Comparison of ENCODE assay signal across 28 mouse cellular contexts in the genomic region with DNA sequence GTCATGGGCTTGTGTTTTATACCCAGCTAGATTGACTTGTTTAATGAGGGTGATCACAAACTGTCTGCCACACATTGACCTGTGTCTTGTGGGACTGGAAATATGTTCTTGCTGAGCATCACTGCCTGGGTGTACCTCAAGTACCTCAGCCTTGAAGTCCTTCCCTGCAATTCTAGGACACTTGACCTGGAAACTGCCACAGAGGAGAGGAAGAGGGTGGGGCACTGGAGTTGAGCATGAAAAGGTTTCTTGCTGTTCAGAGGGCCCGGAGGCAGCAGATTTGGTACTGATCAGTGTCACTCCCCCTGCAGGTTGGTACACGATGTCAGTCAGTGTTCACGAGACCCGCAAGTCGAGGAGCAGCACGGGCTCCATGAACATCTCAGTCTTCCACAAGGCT. TPM values are rescaled to one million over a fixed set of nuclear protein-coding genes. Genes with fewer than 3 reads are reported as not detected.
DNase-seq lines count a peak whose midpoint lies in the region; ATAC-seq and TF ChIP-seq lines count a peak whose summit lies in the region.
"Had no signal": no experiment of that assay in that cellular context is flagged by ENCODE, and none has a peak within 500 bp of the region (broad histone marks: within the 10 kb centered on the region; RNA-seq: fewer than 3 reads in every experiment).

No protein-coding gene starts in this region.

- H3K36me3 ChIP-seq in liver, embryonic 15.5 days (replicated peaks): peaks cover 68% of the 10 kb centered on the region
- peaks cover 48% of the 10 kb centered on the region for H3K36me3 ChIP-seq in liver, postnatal 0 days (replicated peaks; ENCODE audit: insufficient read depth, low read length)

- H3K9ac ChIP-seq in liver, embryonic 15.5 days: no peak overlapping the region
- H3K9ac ChIP-seq in liver, postnatal 0 days (replicated peaks): no peak overlapping the region
- H3K9ac ChIP-seq: embryonic facial prominence, embryonic 12.5 days; embryonic facial prominence, embryonic 15.5 days; forebrain, postnatal 0 days; heart, embryonic 12.5 days; heart, embryonic 15.5 days; hindbrain, embryonic 13.5 days had no signal

- H3K4me3 ChIP-seq in liver, embryonic 15.5 days (replicated peaks): no peak overlapping the region
- H3K4me3 ChIP-seq in liver, postnatal 0 days (ENCODE audit: low read depth, low read length): no peak overlapping the region
- H3K4me3 ChIP-seq: embryonic facial prominence, embryonic 12.5 days; embryonic facial prominence, embryonic 15.5 days; gastrocnemius, adult 2 months; heart, embryonic 12.5 days; heart, embryonic 15.5 days; hindbrain, embryonic 10.5 days; hindbrain, embryonic 13.5 days had no signal

- H3K27ac ChIP-seq in liver, embryonic 15.5 days (replicated peaks): peak overlapping the region; percentile 78; the same call in 1 of the 2 replicates
- no peak overlapping the region for H3K27ac ChIP-seq in liver, postnatal 0 days (ENCODE audit: low read depth)
- H3K27ac ChIP-seq: embryonic facial prominence, embryonic 12.5 days; embryonic facial prominence, embryonic 15.5 days; gastrocnemius, adult 2 months; heart, embryonic 15.5 days; hindbrain, embryonic 10.5 days; hindbrain, embryonic 13.5 days had no signal

- no peak overlapping the region for H3K4me2 ChIP-seq in liver, embryonic 15.5 days
- H3K4me2 ChIP-seq in liver, postnatal 0 days (ENCODE audit: low read depth, low read length): no peak overlapping the region
- H3K4me2 ChIP-seq: embryonic facial prominence, embryonic 12.5 days; embryonic facial prominence, embryonic 15.5 days; heart, embryonic 12.5 days; heart, embryonic 15.5 days; hindbrain, embryonic 13.5 days had no signal

- no peak for DNase-seq in liver, postnatal 0 days
- peak; percentile 20 for DNase-seq in lung, postnatal 10 days
- no peak for DNase-seq in lung, postnatal 14 days
- peak; percentile 57 for DNase-seq in lung, postnatal 25 days (ENCODE audit: low spot score)
- DNase-seq in urinary bladder, postnatal 36 days (ENCODE audit: low spot score in 2 of 2): no peak
- DNase-seq: adrenal gland, adult 8-10 months; adrenal gland, postnatal 25 days; B cell, adult 2 months; cerebellum, adult 18-20 months; cerebellum, adult 9-10 months; cerebellum, postnatal 25 days; forebrain, postnatal 0 days; gastrocnemius, adult 2 months; gastrocnemius, postnatal 14 days; heart, adult 18-20 months; heart, postnatal 10 days; heart, postnatal 36 days had no signal

- no peak for ATAC-seq in liver, embryonic 15.5 days (ENCODE audit: insufficient read depth)
- ATAC-seq in liver, postnatal 0 days: no peak
- ATAC-seq: activated CD4-positive, CD25-positive, alpha-beta regulatory T cell, adult 4 months; forebrain, embryonic 14.5 days; forebrain, postnatal 0 days; hindbrain, embryonic 16.5 days had no signal

- H3K9me3 ChIP-seq in liver, embryonic 15.5 days (replicated peaks): no peaks in the 10 kb centered on the region
- no peaks in the 10 kb centered on the region; the same call in 1 of the 2 replicates for H3K9me3 ChIP-seq in liver, postnatal 0 days (ENCODE audit: low read length)
- H3K9me3 ChIP-seq: embryonic facial prominence, embryonic 12.5 days; embryonic facial prominence, embryonic 15.5 days; heart, embryonic 15.5 days; hindbrain, embryonic 13.5 days had no signal

- WGBS in liver, embryonic 15.5 days (ENCODE audit: insufficient replicate concordance): 89% methylated on average over 6 of the region's 6 CpGs
- 97% methylated on average over 6 of the region's 6 CpGs for WGBS in liver, postnatal 0 days (ENCODE audit: insufficient replicate concordance)

- no peak for TF ChIP-seq CTCF in liver, postnatal 0 days (IDR thresholded peaks at IDR 0.05; ENCODE audit: low read depth)

- peaks cover 83% of the 10 kb centered on the region for H3K4me1 ChIP-seq in liver, embryonic 15.5 days (replicated peaks)
- peaks cover 42% of the 10 kb centered on the region for H3K4me1 ChIP-seq in liver, postnatal 0 days (ENCODE audit: insufficient read depth)
- H3K4me1 ChIP-seq: embryonic facial prominence, embryonic 12.5 days; embryonic facial prominence, embryonic 15.5 days had no signal

- H3K27me3 ChIP-seq in liver, embryonic 15.5 days: no peaks in the 10 kb centered on the region
- H3K27me3 ChIP-seq in liver, postnatal 0 days (ENCODE audit: insufficient read depth, low read length): no peaks in the 10 kb centered on the region
- H3K27me3 ChIP-seq: CH12.LX; embryonic facial prominence, embryonic 12.5 days; embryonic facial prominence, embryonic 15.5 days; heart, embryonic 12.5 days; heart, embryonic 15.5 days; hindbrain, embryonic 13.5 days had no signal

- no peak for TF ChIP-seq EP300 in liver, postnatal 0 days (IDR thresholded peaks at IDR 0.05; ENCODE audit: low read depth)

RNA-seq across cellular contexts. Expression of a gene that starts 16.9 kb away (rescaled TPM):
- 15.5 and 19.8 TPM in 2 replicates for polyA plus RNA-seq in liver, embryonic 15.5 days (2015; fragmentation: Nextera tagmentation; extraction: Ambion mirVana)
- 13.0 and 13.5 TPM in 2 replicates for polyA plus RNA-seq in liver, postnatal 0 days (2015; fragmentation: Nextera tagmentation; extraction: Ambion mirVana)

Comparison
In these comparisons a context has a peak if more than half of its experiments do, and no peak if none do; other contexts are left out.
1. DNase-seq: peak in lung, postnatal 10 days (single experiment) and lung, postnatal 25 days (single experiment); none in liver, postnatal 0 days (single experiment), lung, postnatal 14 days (single experiment) and urinary bladder, postnatal 36 days (0 of 2).